Mouse (Mus musculus): ENCODE measurements at regions not wholly inside any gene's neighbourhood (a gene's known extent, or its start where the extent isn't known, plus 50 kb on each side); places are given as distances from the start of the nearest gene placed in this dataset.

DNA sequence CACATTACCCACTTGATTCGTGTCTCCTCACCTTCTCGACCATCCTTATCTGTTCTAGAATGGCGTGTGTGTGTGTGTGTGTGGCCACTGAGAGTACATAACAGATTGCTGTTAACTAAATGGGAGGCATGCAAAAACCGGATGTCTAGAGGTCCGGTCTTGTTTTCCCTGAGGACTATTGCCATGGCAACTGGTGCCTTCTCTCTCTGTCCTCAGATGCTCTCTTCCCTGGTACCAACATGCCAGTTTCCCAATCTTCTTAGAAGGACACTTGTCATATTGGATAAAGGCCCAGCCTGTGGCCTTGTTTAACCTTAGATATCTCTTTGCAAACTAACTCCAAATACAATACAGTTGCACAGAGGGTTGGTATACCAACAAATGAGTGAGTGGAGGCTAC lies 125.9 kb downstream of the Irs2 start:
- H3K4me3 ChIP-seq (replicated peaks), result no peak overlapping the region
- no peak overlapping the region for H3K27ac ChIP-seq
- no peak overlapping the region for H3K9ac ChIP-seq
- peaks cover 9% of the 10 kb centered on the region; the same call in 1 of the 2 replicates for H3K4me1 ChIP-seq
- no peaks in the 10 kb centered on the region for H3K36me3 ChIP-seq (replicated peaks)
- WGBS, result 79% methylated on average over 5 of the region's 5 CpGs
- H3K9me3 ChIP-seq, result no peaks in the 10 kb centered on the region
- no peak for ATAC-seq (ENCODE audit: low FRiP score)
- peaks cover 13% of the 10 kb centered on the region; the same call in 1 of the 2 replicates for H3K27me3 ChIP-seq
- no peak overlapping the region for H3K4me2 ChIP-seq

DNA sequence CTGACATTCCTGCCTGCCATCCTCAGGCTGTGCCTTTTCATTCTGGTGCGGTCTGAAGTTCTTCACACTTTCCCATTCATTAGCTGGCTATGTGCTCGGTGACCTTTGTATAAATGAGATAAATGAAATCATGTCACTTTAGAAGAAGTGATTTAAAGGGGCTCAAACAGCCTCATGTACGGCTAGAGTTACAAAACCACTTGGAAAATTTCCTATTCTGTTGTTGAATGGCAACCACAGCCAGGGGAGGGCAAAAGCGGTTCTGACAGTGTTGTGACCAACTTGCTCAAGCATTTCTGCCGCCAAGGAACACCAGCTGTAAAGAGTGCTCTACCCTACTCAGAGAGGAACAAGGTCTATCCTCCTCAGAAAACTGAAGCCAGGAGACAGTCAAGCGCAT lies 128.4 kb downstream of the Irs2 start:
- Histone ChIP-seq H3K27ac (no peak overlapping the region), H3K9me3 (no peaks in the 10 kb centered on the region), H3K9ac (no peak overlapping the region), H3K36me3 (replicated peaks) (no peaks in the 10 kb centered on the region), H3K4me3 (replicated peaks) (no peak overlapping the region), H3K4me2 (no peak overlapping the region), H3K27me3 (peaks cover 18% of the 10 kb centered on the region; the same call in 1 of the 2 replicates), H3K4me1 (peaks cover 9% of the 10 kb centered on the region; the same call in 1 of the 2 replicates)
- ATAC-seq (ENCODE audit: low FRiP score), result no peak
- 44% methylated on average over 6 of the region's 6 CpGs for WGBS

DNA sequence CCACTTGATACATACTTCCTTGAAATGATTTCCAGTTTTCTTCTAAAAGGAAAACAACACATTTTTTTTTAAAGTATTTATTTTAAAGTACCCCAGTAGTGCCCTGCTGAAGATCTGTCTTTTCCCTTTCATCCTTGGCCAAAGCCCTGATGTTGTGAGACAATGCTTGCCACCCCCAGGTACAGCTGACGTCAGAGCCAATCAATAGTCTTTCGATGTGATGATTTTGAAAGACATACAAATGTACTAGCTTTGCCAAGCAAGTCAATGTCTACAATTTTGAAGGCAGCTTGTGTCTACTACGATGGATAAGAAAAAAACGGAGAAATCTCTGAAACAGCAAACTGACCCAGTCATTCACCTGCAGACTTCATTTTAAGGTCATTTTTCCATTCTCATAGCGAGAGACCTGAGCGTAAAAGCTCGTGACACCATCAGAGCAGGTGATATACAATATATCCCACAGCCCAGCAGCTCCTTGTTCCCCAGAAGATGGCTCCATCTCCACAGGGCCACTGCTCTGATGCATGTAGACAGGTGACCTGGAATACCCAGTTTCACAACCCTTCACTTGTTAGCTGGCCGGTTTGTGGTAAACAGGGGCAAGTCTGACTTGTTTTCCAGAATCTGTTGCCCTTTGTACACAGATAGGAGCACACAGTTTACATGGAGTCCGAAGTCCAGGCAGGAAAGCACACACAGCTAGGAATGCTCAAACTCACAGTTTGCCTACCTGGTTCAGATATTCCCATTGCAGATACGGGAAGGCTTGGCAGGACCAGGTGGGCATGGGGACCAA lies 129.0 kb downstream of the Irs2 start:
- peaks cover 18% of the 10 kb centered on the region; the same call in 1 of the 2 replicates for H3K27me3 ChIP-seq
- H3K9ac ChIP-seq, result no peak overlapping the region
- no peak overlapping the region for H3K27ac ChIP-seq
- no peak overlapping the region for H3K4me2 ChIP-seq
- WGBS, result 88% methylated on average over 10 of the region's 10 CpGs
- H3K36me3 ChIP-seq (replicated peaks), result no peaks in the 10 kb centered on the region
- H3K4me1 ChIP-seq, result peaks cover 9% of the 10 kb centered on the region; the same call in 1 of the 2 replicates
- H3K9me3 ChIP-seq, result no peaks in the 10 kb centered on the region
- ATAC-seq (ENCODE audit: low FRiP score), result no peak
- no peak overlapping the region for H3K4me3 ChIP-seq (replicated peaks)

DNA sequence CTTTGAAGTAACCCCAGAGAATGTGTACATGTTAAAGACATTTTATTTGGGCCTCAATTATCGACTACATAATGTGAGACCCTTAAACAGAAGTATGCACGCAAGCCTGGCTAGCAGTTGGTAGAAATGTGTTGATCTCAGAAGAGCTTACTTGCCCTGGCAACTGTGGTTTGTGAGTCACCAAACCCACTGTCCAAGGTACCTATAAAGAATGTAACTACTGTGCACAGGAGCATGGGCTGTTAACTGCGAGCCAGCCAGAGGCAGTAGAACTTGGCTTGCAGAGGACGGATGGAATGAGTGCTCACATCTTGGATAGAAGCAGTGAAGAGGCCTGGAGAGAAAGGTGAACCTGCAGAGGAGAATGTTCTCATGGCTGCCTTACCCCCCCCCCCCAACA lies 129.9 kb downstream of the Irs2 start:
- WGBS, result 94% methylated on average over 4 of the region's 4 CpGs
- Histone ChIP-seq H3K27me3 (peaks cover 18% of the 10 kb centered on the region; the same call in 1 of the 2 replicates), H3K4me2 (no peak overlapping the region), H3K4me1 (peaks cover 9% of the 10 kb centered on the region; the same call in 1 of the 2 replicates), H3K9me3 (no peaks in the 10 kb centered on the region), H3K4me3 (replicated peaks) (no peak overlapping the region), H3K9ac (no peak overlapping the region), H3K36me3 (replicated peaks) (no peaks in the 10 kb centered on the region), H3K27ac (no peak overlapping the region)
- no peak for ATAC-seq (ENCODE audit: low FRiP score)

DNA sequence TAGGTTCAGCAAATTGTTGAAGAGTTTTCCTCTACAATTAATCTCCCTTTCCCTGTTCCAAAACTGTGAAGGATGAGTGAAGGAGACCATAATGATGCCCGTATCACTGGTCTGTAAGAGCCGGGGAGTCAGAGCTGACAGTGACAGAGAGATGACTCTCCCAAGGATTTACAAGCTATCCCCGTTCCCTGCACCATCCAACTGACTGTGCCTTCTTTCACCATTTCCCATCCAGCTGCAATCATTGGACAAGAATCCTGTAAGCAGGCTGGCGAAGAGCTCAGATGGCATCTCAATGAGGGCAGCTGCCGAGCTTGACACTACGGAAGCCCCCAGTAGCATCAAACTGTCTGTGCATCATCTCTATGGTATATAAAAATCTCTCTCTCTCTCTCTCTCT lies 133.1 kb downstream of the Irs2 start:
- WGBS, result 81% methylated on average over 6 of the region's 6 CpGs
- Histone ChIP-seq H3K9me3 (no peaks in the 10 kb centered on the region), H3K9ac (no peak overlapping the region; the same call in 1 of the 2 replicates), H3K4me1 (peaks cover 19% of the 10 kb centered on the region), H3K27me3 (peaks cover 13% of the 10 kb centered on the region; the same call in 1 of the 2 replicates), H3K4me2 (no peak overlapping the region), H3K4me3 (replicated peaks) (no peak overlapping the region), H3K36me3 (replicated peaks) (no peaks in the 10 kb centered on the region), H3K27ac (no peak overlapping the region)
- ATAC-seq (ENCODE audit: low FRiP score), result no peak

DNA sequence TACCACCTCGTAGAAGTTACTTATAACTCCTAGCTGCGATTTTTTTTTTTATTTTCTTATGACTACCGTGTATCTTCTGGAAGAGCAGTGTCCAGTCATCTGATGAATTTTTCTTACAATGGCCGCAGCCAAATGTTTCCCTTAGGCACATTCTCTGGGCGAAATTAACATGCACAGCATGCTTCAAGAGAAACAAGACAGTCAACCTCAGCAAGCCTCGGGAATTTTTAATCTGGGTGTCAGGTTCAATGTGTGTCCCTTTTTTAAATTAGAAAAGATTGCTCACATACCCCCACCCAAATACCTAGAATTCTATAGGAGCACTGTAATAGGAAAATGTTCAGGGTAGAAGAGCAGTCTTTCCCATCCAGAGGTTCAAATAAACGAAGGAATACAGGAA lies 136.8 kb downstream of the Irs2 start:
- no peak for ATAC-seq (ENCODE audit: low FRiP score)
- Histone ChIP-seq H3K27me3 (0 out of 2 replicates have a peak, but pooled peaks cover 2% of the 10 kb centered on the region), H3K27ac (no peak overlapping the region), H3K4me3 (replicated peaks) (no peak overlapping the region), H3K4me1 (peaks cover 13% of the 10 kb centered on the region), H3K36me3 (replicated peaks) (no peaks in the 10 kb centered on the region), H3K9me3 (no peaks in the 10 kb centered on the region), H3K9ac (no peak overlapping the region), H3K4me2 (no peak overlapping the region)
- 60% methylated on average over 7 of the region's 7 CpGs for WGBS

DNA sequence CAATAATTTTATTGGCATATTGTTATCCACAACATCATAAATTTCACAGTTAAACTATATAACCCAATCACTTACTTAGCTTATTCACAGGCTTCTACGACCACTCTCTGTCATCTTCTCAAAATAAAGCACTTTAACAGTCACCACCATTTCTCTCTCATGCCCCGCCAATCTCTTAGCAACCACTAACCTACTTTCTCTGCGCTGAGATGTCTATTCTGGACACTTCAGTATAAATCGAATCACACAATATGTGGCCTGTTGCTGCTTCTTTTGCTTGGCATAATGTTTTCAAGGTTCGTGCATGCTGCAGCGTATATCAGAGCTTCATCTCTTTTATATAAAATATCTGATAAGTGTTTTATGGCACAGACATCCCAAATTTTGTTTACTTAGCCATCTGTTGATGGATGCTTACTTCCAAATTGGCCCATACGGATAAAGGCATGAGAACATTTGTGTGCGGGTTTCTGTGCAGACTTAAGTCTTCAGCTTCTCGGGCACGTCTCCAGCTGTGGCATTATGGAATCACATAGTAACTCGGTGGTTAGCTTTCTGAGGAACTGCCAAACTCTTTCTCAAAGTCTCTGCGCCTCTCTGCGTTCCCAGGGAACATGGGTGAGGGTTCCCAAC lies 137.7 kb downstream of the Irs2 start:
- Histone ChIP-seq H3K9me3 (no peaks in the 10 kb centered on the region), H3K4me3 (replicated peaks) (no peak overlapping the region), H3K4me2 (no peak overlapping the region), H3K9ac (no peak overlapping the region), H3K27ac (no peak overlapping the region), H3K36me3 (replicated peaks) (no peaks in the 10 kb centered on the region), H3K27me3 (no peaks in the 10 kb centered on the region), H3K4me1 (peaks cover 20% of the 10 kb centered on the region)
- WGBS, result 73% methylated on average over 13 of the region's 13 CpGs
- no peak for ATAC-seq (ENCODE audit: low FRiP score)

DNA sequence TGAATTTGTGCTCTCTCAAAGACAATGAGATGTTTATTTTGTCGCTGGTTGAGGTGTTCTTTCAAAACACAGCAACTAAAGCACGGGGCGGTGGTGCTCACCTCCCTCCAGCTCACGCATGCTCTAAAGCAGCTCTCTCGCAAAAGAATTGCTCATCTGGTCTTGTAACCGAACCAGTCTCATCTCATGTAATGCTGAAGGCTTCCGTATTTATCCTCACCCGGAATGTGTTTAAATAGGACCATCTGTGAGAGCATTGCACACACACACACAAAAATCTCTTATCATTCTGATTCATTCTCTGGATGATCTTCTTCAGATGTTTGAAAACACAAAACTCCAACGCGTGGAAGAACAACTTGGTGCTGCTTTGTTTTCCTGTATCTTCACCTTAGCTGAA lies 138.4 kb downstream of the Irs2 start:
- 86% methylated on average over 10 of the region's 10 CpGs for WGBS
- Histone ChIP-seq H3K4me3 (replicated peaks) (no peak overlapping the region), H3K9ac (no peak overlapping the region), H3K27me3 (no peaks in the 10 kb centered on the region), H3K4me1 (peaks cover 26% of the 10 kb centered on the region), H3K9me3 (no peaks in the 10 kb centered on the region), H3K36me3 (replicated peaks) (no peaks in the 10 kb centered on the region), H3K27ac (no peak overlapping the region), H3K4me2 (no peak overlapping the region)
- no peak for ATAC-seq (ENCODE audit: low FRiP score)

DNA sequence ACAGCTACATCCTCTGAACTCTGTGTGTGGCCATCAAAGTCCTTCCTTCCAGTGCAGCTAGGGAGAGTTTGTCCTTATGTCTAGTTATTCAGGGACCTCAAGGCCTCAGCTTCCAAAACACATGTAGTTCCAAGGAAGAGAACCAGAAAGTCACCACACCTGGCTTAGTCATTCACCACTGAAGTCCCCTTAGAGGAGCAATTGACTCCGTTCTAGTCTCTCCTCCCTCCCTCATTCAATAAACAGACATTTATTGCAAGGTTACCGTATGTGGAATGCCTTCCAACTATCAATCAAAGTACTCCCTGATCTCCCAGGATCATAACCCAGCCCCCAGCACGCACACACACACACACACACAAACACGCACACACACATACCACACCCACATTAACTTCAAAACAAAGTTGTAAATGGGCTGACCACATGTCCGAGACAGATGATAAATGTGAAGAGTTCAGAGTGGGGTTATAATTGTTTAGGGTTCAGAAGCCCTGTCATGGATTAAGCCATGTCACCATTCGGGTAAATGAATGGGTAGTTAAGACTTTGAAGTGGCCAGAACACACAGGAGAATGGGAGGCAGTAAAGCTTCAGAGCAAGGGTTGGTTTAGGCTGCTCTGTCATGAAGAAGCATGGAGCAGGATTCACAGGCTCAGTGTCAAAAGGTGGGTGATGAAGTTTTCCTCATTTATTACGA lies 141.4 kb downstream of the Irs2 start:
- Histone ChIP-seq H3K9ac (no peak overlapping the region), H3K4me3 (replicated peaks) (no peak overlapping the region), H3K27me3 (peaks cover 4% of the 10 kb centered on the region; the same call in 1 of the 2 replicates), H3K4me1 (peaks cover 24% of the 10 kb centered on the region), H3K27ac (no peak overlapping the region), H3K36me3 (replicated peaks) (no peaks in the 10 kb centered on the region), H3K4me2 (no peak overlapping the region), H3K9me3 (no peaks in the 10 kb centered on the region)
- 79% methylated on average over 7 of the region's 7 CpGs for WGBS
- no peak for ATAC-seq (ENCODE audit: low FRiP score)

DNA sequence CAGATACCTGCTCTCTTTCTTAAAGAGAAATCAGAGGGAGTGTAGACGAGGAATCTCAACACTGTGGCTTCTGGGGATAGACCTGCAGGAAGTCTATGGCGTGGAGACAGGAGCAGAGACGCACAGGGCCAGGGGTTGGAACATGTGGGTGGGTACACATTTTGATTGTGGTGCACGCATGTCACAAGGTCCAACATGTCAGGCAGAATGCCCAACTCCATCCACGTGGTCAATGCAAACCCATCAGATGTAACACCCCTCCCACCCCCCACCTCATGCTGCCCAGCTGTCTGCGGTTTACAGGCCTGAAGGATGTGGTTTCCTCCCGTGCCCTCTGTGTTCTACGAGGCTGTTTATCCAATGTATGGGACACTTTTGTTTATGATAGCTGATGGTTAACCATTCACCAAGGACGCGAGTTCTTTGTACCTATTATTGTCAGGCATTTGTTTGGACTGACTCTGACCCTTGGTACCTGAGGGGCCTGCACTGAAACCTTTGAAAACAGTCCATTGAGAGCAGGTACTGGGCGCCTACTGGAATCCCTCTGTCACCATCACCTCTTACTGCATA lies 142.2 kb downstream of the Irs2 start:
- Histone ChIP-seq H3K9me3 (no peaks in the 10 kb centered on the region), H3K4me2 (no peak overlapping the region), H3K9ac (no peak overlapping the region), H3K27me3 (peaks cover 7% of the 10 kb centered on the region; the same call in 1 of the 2 replicates), H3K4me3 (replicated peaks) (no peak overlapping the region), H3K36me3 (replicated peaks) (no peaks in the 10 kb centered on the region), H3K4me1 (peaks cover 17% of the 10 kb centered on the region), H3K27ac (no peak overlapping the region)
- no peak for ATAC-seq (ENCODE audit: low FRiP score)
- WGBS, result 74% methylated on average over 11 of the region's 11 CpGs

DNA sequence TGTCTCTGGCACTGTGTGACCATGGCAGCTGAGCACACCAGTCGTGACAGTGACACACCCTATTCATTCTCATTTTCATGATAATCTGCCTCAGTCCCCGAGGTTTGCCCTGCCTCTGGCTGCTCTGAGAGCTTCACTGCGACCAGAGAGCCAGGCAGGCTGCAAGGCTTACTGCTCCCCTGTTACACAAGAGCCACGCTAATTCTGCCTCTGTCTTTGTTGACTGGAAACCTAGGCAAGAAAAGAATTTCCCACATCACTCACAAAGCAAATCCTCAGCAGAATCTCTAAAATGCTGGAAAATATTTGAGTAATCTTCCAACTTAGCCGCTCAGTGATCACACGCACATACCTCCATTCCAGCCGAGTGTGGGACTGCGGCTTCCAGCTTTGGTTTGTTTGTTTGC lies 142.8 kb downstream of the Irs2 start:
- no peak overlapping the region for H3K4me3 ChIP-seq (replicated peaks)
- ATAC-seq (ENCODE audit: low FRiP score), result peak; percentile 58; the same call in 1 of the 2 replicates
- H3K36me3 ChIP-seq (replicated peaks), result no peaks in the 10 kb centered on the region
- 41% methylated on average over 8 of the region's 8 CpGs for WGBS
- H3K9me3 ChIP-seq, result no peaks in the 10 kb centered on the region
- H3K27ac ChIP-seq, result no peak overlapping the region
- peaks cover 7% of the 10 kb centered on the region; the same call in 1 of the 2 replicates for H3K27me3 ChIP-seq
- H3K4me1 ChIP-seq, result peaks cover 15% of the 10 kb centered on the region
- no peak overlapping the region for H3K4me2 ChIP-seq
- H3K9ac ChIP-seq, result no peak overlapping the region

DNA sequence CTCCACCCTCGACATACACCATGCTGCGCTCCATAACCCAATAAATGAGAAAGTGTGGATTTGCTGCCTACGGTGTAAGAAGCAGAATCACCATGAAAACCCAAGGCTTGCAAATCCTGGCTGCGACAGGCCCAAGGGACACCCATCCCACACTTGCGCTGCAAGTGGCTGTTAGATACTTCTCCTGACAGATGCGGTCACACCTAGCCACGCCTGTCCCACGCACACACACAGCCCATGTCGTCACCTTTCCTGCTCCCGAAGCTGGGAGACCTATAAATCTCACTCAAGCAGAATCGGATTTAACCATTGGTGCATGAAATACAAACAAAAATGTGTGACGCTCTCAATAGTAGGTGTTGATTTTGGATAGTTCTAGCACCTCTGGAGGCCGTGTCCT lies 145.8 kb downstream of the Irs2 start:
- H3K9ac ChIP-seq, result no peak overlapping the region
- H3K9me3 ChIP-seq, result no peaks in the 10 kb centered on the region
- ATAC-seq (ENCODE audit: low FRiP score), result no peak
- 91% methylated on average over 13 of the region's 13 CpGs for WGBS
- no peak overlapping the region for H3K27ac ChIP-seq
- H3K27me3 ChIP-seq, result peaks cover 7% of the 10 kb centered on the region; the same call in 1 of the 2 replicates
- peaks cover 14% of the 10 kb centered on the region for H3K4me1 ChIP-seq
- H3K4me3 ChIP-seq (replicated peaks), result no peak overlapping the region
- no peak overlapping the region for H3K4me2 ChIP-seq
- H3K36me3 ChIP-seq (replicated peaks), result no peaks in the 10 kb centered on the region
